Mouse (Mus musculus): ENCODE measurements at regions not wholly inside any gene's neighbourhood (a gene's known extent, or its start where the extent isn't known, plus 50 kb on each side); places are given as distances from the start of the nearest gene placed in this dataset.

GRCm38 (mm10) chr4:10604513-10604912 is 269.8 kb upstream of the 2610301B20Rik start:
- DNase-seq (ENCODE audit: low spot score): no peak

GRCm38 (mm10) chr4:10607855-10608576 is 266.3 kb upstream of the 2610301B20Rik start:
- no peak for DNase-seq (ENCODE audit: low spot score)

- DNase-seq (ENCODE audit: low spot score): no peak
Observed at GRCm38 (mm10) chr4:10610784-10611183, 263.5 kb upstream of the 2610301B20Rik start.

Data from left cerebral cortex, adult 11 months (tissue).